Mouse (Mus musculus) limb, embryonic 14.5 days (tissue): Measurements from ENCODE around the gene Cd81. TPM values are rescaled to one million over a fixed set of nuclear protein-coding genes. Genes with fewer than 3 reads are reported as not detected.

Source experiments
- ATAC-seq: fragments of 200-750 bp; cut with Nextera tagmentation; 2 replicates; pipeline ENCODE4 v1.8.0; 2017; ENCODE audit warnings: low read depth, moderate number of reproducible peaks, moderate TSS enrichment; ENCODE audit not compliant: low FRiP score
- DNase-seq: peaks from one replicate; pipeline ENCODE4 v3.0.0-alpha.2; 2015; ENCODE audit warnings: low spot score
- H3K27ac ChIP-seq: fragments of 300-500 bp; sonication (generic); replicated peaks from 2 replicates; pipeline ENCODE4 v1.5.1; 2014; ENCODE audit warnings: low read depth, mild to moderate bottlenecking, low read length, moderate library complexity, mixed read lengths
- H3K27me3 ChIP-seq: fragments of 300-500 bp; sonication (generic); 2 replicates; pipeline ENCODE4 v1.6.1; 2014; ENCODE audit warnings: low read length, mixed read lengths; ENCODE audit not compliant: control insufficient read depth, insufficient read depth
- H3K36me3 ChIP-seq: fragments of 300-500 bp; sonication (generic); 2 replicates; pipeline ENCODE4 v1.6.1; 2014; ENCODE audit warnings: mild to moderate bottlenecking, low read length, moderate library complexity, mixed read lengths; ENCODE audit not compliant: control insufficient read depth, insufficient read depth
- H3K4me1 ChIP-seq: fragments of 300-500 bp; sonication (generic); 2 replicates; pipeline ENCODE4 v1.6.1; 2014; ENCODE audit warnings: antibody characterized with exemption, low read length, mixed read lengths; ENCODE audit not compliant: control insufficient read depth, insufficient read depth
- H3K4me2 ChIP-seq: fragments of 300-500 bp; sonication (generic); replicated peaks from 2 replicates; pipeline ENCODE4 v1.6.1; 2014; ENCODE audit warnings: low read depth, mild to moderate bottlenecking, low read length, moderate library complexity; ENCODE audit not compliant: severe bottlenecking
- H3K4me3 ChIP-seq: fragments of 300-500 bp; sonication (generic); replicated peaks from 2 replicates; pipeline ENCODE4 v1.5.1; 2014; ENCODE audit warnings: low read length
- H3K9ac ChIP-seq: fragments of 300-500 bp; sonication (generic); 2 replicates; pipeline ENCODE4 v1.6.1; 2014; ENCODE audit warnings: mild to moderate bottlenecking, low read depth, low read length, moderate library complexity; ENCODE audit not compliant: severe bottlenecking
- H3K9me3 ChIP-seq: fragments of 300-500 bp; sonication (generic); 2 replicates; pipeline ENCODE4 v1.6.1; 2016; ENCODE audit warnings: low read length; ENCODE audit not compliant: control insufficient read depth
- POLR2A ChIP-seq: fragments of 200-500 bp; IDR thresholded peaks from 2 replicates; pipeline ENCODE4 v1.8.0; 2012; ENCODE audit warnings: inconsistent platforms, mild to moderate bottlenecking, moderate library complexity, borderline replicate concordance; ENCODE audit not compliant: insufficient read depth, insufficient read length; ENCODE audit errors: extremely low read depth
- WGBS: fragments of 180-500 bp; shearing (Covaris S2); extraction: QIAGEN DNeasy Blood & Tissue Kit; methylation state at CpG from one replicate; pipeline ENCODE4 v1.1.7; 2014; 5-methylcytosine and 5-hydroxymethylcytosine counted together
- polyA plus RNA-seq, 2 experiments: library from polyadenylated mRNA; depleted of rRNA in 1 of 2; stranded (reverse) in 1 of 2; unstranded in 1 of 2; fragments of >200 nt; fragmentation: Nextera tagmentation in 1 of 2; extraction: Ambion mirVana in 1 of 2; gene quantifications; 2 replicates each; pipeline versions ENCODE4 v1.2.1 to v1.2.3; 2012 to 2014

Gene Cd81
- polyA plus RNA-seq, 2 experiments, result 456 to 658 TPM

DNA sequence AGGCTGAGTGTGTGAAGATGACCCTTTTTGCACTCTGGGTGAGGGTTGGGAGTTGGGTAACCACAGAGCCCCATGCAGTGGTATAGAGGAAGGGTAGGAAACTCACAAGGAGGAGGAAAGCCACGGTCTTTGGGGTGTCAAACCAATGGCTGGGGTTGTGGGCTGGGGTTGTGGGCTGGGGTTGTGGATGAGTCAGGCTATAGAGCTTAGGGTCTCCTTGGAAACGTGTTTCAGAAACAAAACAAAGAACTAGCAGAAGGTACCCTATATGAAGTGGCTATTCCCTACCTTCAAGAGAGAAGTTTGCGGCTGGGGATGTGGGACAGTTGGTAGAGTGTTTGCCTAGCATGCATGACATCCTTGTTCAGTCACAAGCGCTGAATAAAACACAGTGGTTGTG lies 42.5 kb upstream of the Cd81 start:
- Histone ChIP-seq H3K4me3 (no peak overlapping the region), H3K27ac (peak overlapping the region; percentile 95), H3K4me1 (peaks cover 37% of the 10 kb centered on the region), H3K9ac (no peak overlapping the region), H3K4me2 (peak overlapping the region; percentile 36; the same call in 1 of the 2 replicates), H3K36me3 (no peaks in the 10 kb centered on the region), H3K9me3 (no peaks in the 10 kb centered on the region), H3K27me3 (no peaks in the 10 kb centered on the region)
- 81% methylated on average over 4 of the region's 4 CpGs for WGBS
- TF ChIP-seq POLR2A, result no peak
- ATAC-seq (no peak), DNase-seq (no peak)

DNA sequence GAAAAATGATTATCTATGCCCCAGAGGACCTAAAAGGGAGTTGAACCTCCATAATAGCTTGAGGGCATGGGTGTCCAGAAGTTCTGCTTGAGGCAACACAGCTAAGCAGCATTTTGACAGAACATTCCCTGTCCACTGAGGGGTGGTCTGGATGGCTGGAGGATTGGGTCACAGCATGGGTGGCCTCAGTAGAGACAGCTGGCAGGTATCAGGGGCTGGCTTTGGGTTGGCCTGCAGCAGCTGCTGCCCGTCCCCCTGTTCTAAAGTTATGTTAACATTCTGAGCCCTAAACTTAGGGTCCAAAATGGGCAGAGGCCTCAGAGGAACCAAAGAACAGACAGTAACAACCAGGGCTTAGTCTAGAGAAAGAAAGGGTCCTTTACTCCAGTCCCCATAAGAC lies 41.3 kb upstream of the Cd81 start:
- no peak overlapping the region for H3K9ac ChIP-seq
- 67% methylated on average over 1 of the region's 1 CpGs for WGBS
- H3K27me3 ChIP-seq, result no peaks in the 10 kb centered on the region
- TF ChIP-seq POLR2A, result no peak
- ATAC-seq, result no peak
- no peaks in the 10 kb centered on the region for H3K36me3 ChIP-seq
- H3K4me3 ChIP-seq, result no peak overlapping the region
- no peaks in the 10 kb centered on the region for H3K9me3 ChIP-seq
- DNase-seq, result no peak
- H3K27ac ChIP-seq, result no peak overlapping the region
- H3K4me1 ChIP-seq, result peaks cover 41% of the 10 kb centered on the region
- no peak overlapping the region for H3K4me2 ChIP-seq

DNA sequence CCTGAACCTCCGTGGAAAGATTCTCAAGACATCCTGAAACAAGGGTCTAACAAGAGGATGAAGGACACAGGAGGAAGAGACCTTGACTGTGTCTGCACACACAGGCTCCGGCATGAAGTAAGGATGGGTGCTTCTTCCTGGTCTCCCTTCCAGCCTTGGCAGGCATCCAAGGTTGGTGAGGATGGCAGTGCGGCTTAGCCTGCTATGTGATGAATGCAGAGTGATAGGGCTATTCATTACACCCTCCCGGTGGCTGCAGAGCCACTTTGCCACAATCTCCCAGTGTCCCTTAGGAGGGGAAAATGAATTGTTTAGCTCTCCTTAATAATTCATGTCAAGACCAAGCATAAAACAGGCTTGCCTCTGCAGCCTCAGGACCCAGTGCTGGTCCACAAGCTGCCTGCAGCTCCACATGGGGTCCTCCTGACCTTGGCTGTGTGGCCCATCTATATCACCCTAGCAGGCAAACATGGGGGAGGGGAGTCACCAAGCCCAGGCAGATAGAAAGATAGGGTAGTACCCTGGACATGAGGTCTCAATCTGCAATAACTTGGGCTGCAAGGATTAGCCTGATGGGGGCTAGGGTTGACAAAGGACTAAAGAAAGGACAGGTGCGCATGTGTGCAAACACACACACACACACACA lies 40.2 kb upstream of the Cd81 start:
- Histone ChIP-seq H3K27ac (no peak overlapping the region), H3K9ac (no peak overlapping the region), H3K27me3 (no peaks in the 10 kb centered on the region), H3K36me3 (no peaks in the 10 kb centered on the region), H3K4me1 (peaks cover 39% of the 10 kb centered on the region), H3K4me2 (no peak overlapping the region), H3K9me3 (no peaks in the 10 kb centered on the region), H3K4me3 (no peak overlapping the region)
- DNase-seq (no peak), ATAC-seq (no peak)
- TF ChIP-seq POLR2A, result no peak
- WGBS, result 80% methylated on average over 5 of the region's 5 CpGs

DNA sequence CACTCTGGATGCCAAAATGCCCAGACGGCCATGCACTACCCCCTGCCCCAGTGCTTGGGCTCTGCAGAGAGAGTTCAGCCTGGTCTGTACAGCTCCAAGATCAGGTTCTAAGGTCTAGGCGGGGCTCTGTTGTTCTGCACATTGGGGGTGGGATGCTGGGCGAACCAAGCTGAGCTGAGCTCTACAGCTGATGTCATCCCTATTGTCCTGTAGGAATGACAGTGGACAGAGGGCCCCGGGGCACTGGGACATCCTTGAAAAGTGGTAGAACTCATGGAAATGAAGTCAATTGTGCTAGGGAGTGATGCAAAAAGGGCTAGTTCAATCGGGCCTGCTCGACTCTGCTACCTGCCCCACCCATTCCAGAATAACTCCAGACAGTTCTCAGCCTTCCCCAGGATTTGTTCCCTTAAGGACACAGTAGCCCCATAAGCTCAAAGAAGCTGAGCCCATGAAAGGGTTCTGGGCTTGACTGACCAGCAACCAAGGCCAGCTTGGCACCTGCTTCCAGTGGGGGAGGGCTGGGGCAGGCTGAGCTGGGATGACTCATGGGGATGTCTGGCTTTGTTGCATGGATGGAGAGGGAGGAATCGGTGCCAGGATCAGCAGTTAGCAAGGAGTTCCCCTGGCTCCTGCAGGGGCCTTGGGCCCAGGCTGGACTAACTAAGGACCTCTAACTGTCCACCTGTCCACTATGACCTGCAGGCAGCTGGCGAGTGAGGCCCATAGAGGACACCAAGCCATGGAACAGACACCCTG lies 38.9 kb upstream of the Cd81 start:
- WGBS, result 76% methylated on average over 8 of the region's 8 CpGs
- no peak overlapping the region for H3K4me2 ChIP-seq
- no peak overlapping the region for H3K27ac ChIP-seq
- H3K4me3 ChIP-seq, result no peak overlapping the region
- DNase-seq (no peak), ATAC-seq (no peak)
- H3K27me3 ChIP-seq, result no peaks in the 10 kb centered on the region
- peaks cover 28% of the 10 kb centered on the region for H3K4me1 ChIP-seq
- H3K9me3 ChIP-seq, result no peaks in the 10 kb centered on the region
- TF ChIP-seq POLR2A, result no peak
- H3K9ac ChIP-seq, result no peak overlapping the region
- no peaks in the 10 kb centered on the region for H3K36me3 ChIP-seq

DNA sequence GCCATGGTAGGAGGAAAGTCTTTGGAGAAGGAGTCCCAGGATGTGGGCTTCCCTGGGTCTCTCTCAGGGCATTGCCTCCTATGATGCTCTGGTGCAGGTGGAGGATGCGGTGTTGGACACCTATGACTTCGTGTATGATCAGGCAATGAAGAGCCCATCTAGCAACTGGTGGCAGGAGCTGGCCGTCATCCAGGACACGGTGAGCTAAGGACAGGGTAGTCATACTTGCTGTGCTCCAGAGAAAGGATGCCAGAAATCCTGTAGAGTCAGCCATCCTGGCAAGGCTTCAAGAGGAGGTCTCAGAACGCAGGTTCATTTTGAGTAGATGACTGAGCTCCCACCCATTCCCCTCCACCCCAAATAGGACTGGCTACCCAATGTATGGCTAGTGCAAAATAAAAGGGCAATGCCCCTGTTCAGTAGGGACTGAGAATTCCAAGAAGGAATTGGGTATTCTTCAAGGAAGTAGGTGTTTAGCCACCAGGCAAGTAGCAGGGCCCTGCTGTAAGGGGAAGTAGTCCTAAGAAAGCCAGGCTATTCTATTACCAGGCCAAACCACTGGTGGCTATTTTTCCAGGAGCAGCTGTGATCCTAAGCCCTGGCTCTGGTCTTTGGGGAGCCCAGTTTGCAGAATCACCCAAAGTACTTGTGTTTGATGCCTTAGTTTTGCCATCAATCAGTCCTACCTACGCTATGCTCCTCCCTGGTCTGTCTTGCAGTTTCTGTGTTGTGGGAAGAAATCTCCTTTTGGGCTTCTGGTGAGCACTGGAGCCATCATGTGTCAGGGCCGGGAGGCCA lies 37.5 kb upstream of the Cd81 start:
- WGBS, result 85% methylated on average over 7 of the region's 7 CpGs
- TF ChIP-seq POLR2A, result no peak
- DNase-seq (no peak), ATAC-seq (no peak)
- peaks cover 17% of the 10 kb centered on the region for H3K4me1 ChIP-seq
- H3K36me3 ChIP-seq, result no peaks in the 10 kb centered on the region
- H3K27me3 ChIP-seq, result no peaks in the 10 kb centered on the region
- no peak overlapping the region for H3K27ac ChIP-seq
- H3K9me3 ChIP-seq, result no peaks in the 10 kb centered on the region
- H3K9ac ChIP-seq, result no peak overlapping the region
- H3K4me2 ChIP-seq, result no peak overlapping the region
- H3K4me3 ChIP-seq, result no peak overlapping the region
